Mouse (Mus musculus) liver, postnatal 0 days (tissue): ENCODE measurements around the gene Gm17657.

Experiments
- CTCF ChIP-seq: sonication (generic); IDR thresholded peaks from 2 replicates; pipeline ENCODE4 v1.5.1; 2016; ENCODE audit warnings: antibody characterized with exemption, low read depth
- EP300 ChIP-seq: IDR thresholded peaks from 2 replicates; pipeline ENCODE4 v1.6.1; 2016; ENCODE audit warnings: antibody characterized with exemption, low read depth, mild to moderate bottlenecking

DNA sequence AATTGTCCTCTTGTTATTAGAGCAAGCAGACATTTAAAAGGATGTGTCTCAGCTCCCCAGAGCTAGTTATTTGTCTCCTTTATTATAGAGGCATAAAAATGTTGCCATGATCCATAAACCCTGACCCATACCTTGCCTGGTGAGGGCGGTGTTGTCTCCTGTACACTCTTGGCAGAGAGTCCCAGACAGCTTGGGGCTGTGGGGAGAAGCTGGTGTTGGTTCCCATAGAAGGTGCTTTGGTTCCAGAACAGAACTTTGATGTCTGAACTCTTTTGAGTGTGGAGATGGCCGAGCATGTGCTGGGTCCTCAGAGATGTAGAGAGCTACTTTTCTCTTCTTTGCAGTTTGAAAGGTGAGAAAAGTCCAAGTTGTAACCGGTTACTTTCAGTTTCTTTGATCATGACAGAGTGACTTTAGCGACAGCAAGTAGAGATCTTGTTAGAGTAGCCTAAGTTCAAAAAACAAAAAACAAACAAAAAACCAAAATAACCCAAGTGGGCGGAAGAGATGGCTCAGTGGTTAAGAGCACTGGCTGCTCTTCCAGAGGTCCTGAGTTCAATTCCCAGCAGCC lies 2.8 kb upstream of the Gm17657 start, which contains the start of gene Tmem217:
- TF ChIP-seq CTCF: peak; percentile 23; the same call in 1 of the 2 replicates
- no peak for TF ChIP-seq EP300
